17 mouse cellular contexts compared by ENCODE assay signal in genomic region chr15:102210816-102211215, GRCm38 (mm10). TPM values are rescaled to one million over a fixed set of nuclear protein-coding genes. Genes with fewer than 3 reads are reported as not detected.
"Had no signal": no experiment of that assay in that cellular context is flagged by ENCODE, and none has a peak within 500 bp of the region (broad histone marks: within the 10 kb centered on the region; RNA-seq: fewer than 3 reads in every experiment).

No protein-coding gene starts in this region.

- H3K27ac ChIP-seq: limb, embryonic 15.5 days; neural tube, embryonic 15.5 days had no signal

- H3K4me3 ChIP-seq: limb, embryonic 15.5 days; myocyte; neural tube, embryonic 15.5 days had no signal

- H3K9me3 ChIP-seq: limb, embryonic 15.5 days; neural tube, embryonic 15.5 days had no signal

- H3K9ac ChIP-seq: limb, embryonic 15.5 days; neural tube, embryonic 15.5 days had no signal

- ATAC-seq: inflammation-experienced regulatory T-cells, adult 6 months had no signal

- H3K4me2 ChIP-seq: limb, embryonic 15.5 days; neural tube, embryonic 15.5 days had no signal

- DNase-seq: kidney, adult 8-10 months; kidney, postnatal 36 days; layer of hippocampus, adult 9-11 months; layer of hippocampus, postnatal 36 days; lung, adult 18-20 months; midbrain, embryonic 14.5 days; right cerebral cortex, adult 18-20 months; right cerebral cortex, postnatal 4 days; spleen, adult 18-20 months had no signal

- H3K27me3 ChIP-seq: limb, embryonic 15.5 days; neural tube, embryonic 15.5 days had no signal

RNA-seq across cellular contexts. Expression of gene Gm9918, which starts 59.5 kb away (rescaled TPM):
- total RNA-seq: layer of hippocampus, adult 18-20 months; layer of hippocampus, postnatal 36 days; left cerebral cortex, adult 8-10 months; left cerebral cortex, postnatal 25 days; megakaryocyte-erythroid progenitor cell, adult 5-6 weeks had no signal
- polyA plus RNA-seq: inflammation-experienced regulatory T-cells, adult 6 months; midbrain, embryonic 14.5 days; myocyte had no signal
